Mouse (Mus musculus) MEL (cell line): ENCODE measurements at regions not wholly inside any gene's neighbourhood (a gene's known extent, or its start where the extent isn't known, plus 50 kb on each side); places are given as distances from the start of the nearest gene placed in this dataset.

ENCODE experiments used
- DNase-seq: peaks from one replicate; pipeline ENCODE4 v3.0.0; 2011; ENCODE audit warnings: low read depth, low spot score
- H3K27ac ChIP-seq: 2 replicates; pipeline ENCODE4 v1.5.1; 2012; ENCODE audit warnings: low read depth, mild to moderate bottlenecking, control low read depth, low read length, moderate library complexity; ENCODE audit not compliant: control insufficient read depth
- H3K27me3 ChIP-seq, 2 experiments: fragments of 150-350 bp in 1 of 2; sonication (generic) in 1 of 2; 2 replicates each; pipeline ENCODE4 v1.6.1; 2012; ENCODE audit warnings: low read length in 2 of 2, mild to moderate bottlenecking in 2 of 2, improper control_type of control experiment in 1 of 2, moderate library complexity in 1 of 2; ENCODE audit not compliant: insufficient read depth in 2 of 2, control insufficient read depth in 1 of 2
- H3K36me3 ChIP-seq, 2 experiments: 2 replicates each; pipeline ENCODE4 v1.6.1; 2012 to 2014; ENCODE audit warnings: low read length in 2 of 2, improper control_type of control experiment in 1 of 2, inconsistent platforms in 1 of 2, mild to moderate bottlenecking in 1 of 2; ENCODE audit not compliant: insufficient read depth in 2 of 2, control insufficient read depth in 1 of 2
- H3K4me1 ChIP-seq, 2 experiments: fragments of 150-350 bp in 1 of 2; sonication (generic) in 1 of 2; 2 replicates each; pipeline ENCODE4 v1.6.1; 2012; ENCODE audit warnings: low read length in 2 of 2, improper control_type of control experiment in 1 of 2, mild to moderate bottlenecking in 1 of 2; ENCODE audit not compliant: insufficient read depth in 2 of 2, control insufficient read depth in 1 of 2
- H3K4me3 ChIP-seq, 2 experiments: fragments of 150-350 bp in 1 of 2; sonication (generic) in 1 of 2; 2 replicates each; pipeline ENCODE4 v1.5.1; 2012; ENCODE audit warnings: low read depth in 2 of 2, low read length in 2 of 2, mild to moderate bottlenecking in 2 of 2, moderate library complexity in 2 of 2, control low read depth in 1 of 2, improper control_type of control experiment in 1 of 2; ENCODE audit not compliant: control insufficient read depth in 1 of 2, insufficient read depth in 1 of 2
- H3K79me2 ChIP-seq: 2 replicates; pipeline ENCODE4 v1.6.1; 2012; ENCODE audit warnings: mild to moderate bottlenecking, low read length, moderate library complexity; ENCODE audit not compliant: control insufficient read depth, poor library complexity, insufficient read depth
- H3K9ac ChIP-seq: 2 replicates; pipeline ENCODE4 v1.6.1; 2012; ENCODE audit warnings: low read depth, mild to moderate bottlenecking, control low read depth, low read length, moderate library complexity; ENCODE audit not compliant: control insufficient read depth, poor library complexity, severe bottlenecking
- H3K9me3 ChIP-seq: fragments of 150-350 bp; sonication (generic); replicated peaks from 2 replicates; pipeline ENCODE4 v1.6.1; 2012; ENCODE audit warnings: mild to moderate bottlenecking, low read length, improper control_type of control experiment, moderate library complexity; ENCODE audit not compliant: insufficient read depth
- CHD1 ChIP-seq: IDR thresholded peaks from 2 replicates; pipeline ENCODE4 v1.6.1; 2012; ENCODE audit warnings: low read depth, mild to moderate bottlenecking, inconsistent platforms, low read length, improper control_type of control experiment
- CHD2 ChIP-seq: IDR thresholded peaks from 2 replicates; pipeline ENCODE4 v1.6.1; 2011; ENCODE audit warnings: low read length, improper control_type of control experiment
- CTCF ChIP-seq, 3 experiments: IDR thresholded peaks in 2 of 3; conservative IDR thresholded peaks in 1 of 3; 2 replicates each; pipeline ENCODE4 v1.5.1; 2011 to 2012; ENCODE audit warnings: low read length in 3 of 3, low read depth in 2 of 3, mild to moderate bottlenecking in 2 of 3, improper control_type of control experiment in 1 of 3, inconsistent platforms in 1 of 3, mixed read lengths in 1 of 3, moderate library complexity in 1 of 3; ENCODE audit not compliant: control insufficient read depth in 1 of 3, insufficient read depth in 1 of 3, poor library complexity in 1 of 3, severe bottlenecking in 1 of 3
- E2F4 ChIP-seq: IDR thresholded peaks from 2 replicates; pipeline ENCODE4 v1.6.1; 2011; ENCODE audit warnings: low read depth, low read length, improper control_type of control experiment, borderline replicate concordance
- EP300 ChIP-seq, 2 experiments: IDR thresholded peaks; 2 replicates each; pipeline ENCODE4 v1.6.1; 2011; ENCODE audit warnings: improper control_type of control experiment in 2 of 2, low read length in 2 of 2, low read depth in 1 of 2, mild to moderate bottlenecking in 1 of 2
- ETS1 ChIP-seq: IDR thresholded peaks from 2 replicates; pipeline ENCODE4 v1.6.1; 2012; ENCODE audit warnings: low read depth, mild to moderate bottlenecking, inconsistent platforms, low read length, improper control_type of control experiment, moderate library complexity
- GABPA ChIP-seq: IDR thresholded peaks from 2 replicates; pipeline ENCODE4 v1.6.1; 2012; ENCODE audit warnings: low read depth, mild to moderate bottlenecking, inconsistent platforms, low read length, improper control_type of control experiment, moderate library complexity
- GATA1 ChIP-seq: IDR thresholded peaks from 2 replicates; pipeline ENCODE4 v1.6.1; 2011; ENCODE audit warnings: low read depth, low read length, improper control_type of control experiment
- KAT2A ChIP-seq: conservative IDR thresholded peaks from 2 replicates; pipeline ENCODE4 v1.6.1; 2012; ENCODE audit warnings: low read depth, low read length, improper control_type of control experiment, inconsistent platforms
- MAFK ChIP-seq: IDR thresholded peaks from 2 replicates; pipeline ENCODE4 v1.6.1; 2011; ENCODE audit warnings: low read depth, mild to moderate bottlenecking, low read length, improper control_type of control experiment, borderline replicate concordance
- MAZ ChIP-seq: IDR thresholded peaks from 2 replicates; pipeline ENCODE4 v1.6.1; 2012; ENCODE audit warnings: low read depth, mild to moderate bottlenecking, inconsistent platforms, low read length, improper control_type of control experiment
- MEF2A ChIP-seq: IDR thresholded peaks from 2 replicates; pipeline ENCODE4 v1.6.1; 2014; ENCODE audit warnings: low read depth, mild to moderate bottlenecking, inconsistent platforms, low read length, improper control_type of control experiment; ENCODE audit not compliant: poor library complexity, insufficient replicate concordance, severe bottlenecking; ENCODE audit errors: extremely low read depth
- MYC ChIP-seq: IDR thresholded peaks from 2 replicates; pipeline ENCODE4 v1.6.1; 2011; ENCODE audit warnings: low read depth, mild to moderate bottlenecking, low read length, improper control_type of control experiment, moderate library complexity
- NELFE ChIP-seq: IDR thresholded peaks from 2 replicates; pipeline ENCODE4 v1.6.1; 2011; ENCODE audit warnings: low read depth, low read length, improper control_type of control experiment
- POLR2A ChIP-seq, 2 experiments: IDR thresholded peaks; 2 replicates each; pipeline ENCODE4 v1.6.1; 2011 to 2012; ENCODE audit warnings: low read length in 2 of 2, mild to moderate bottlenecking in 2 of 2, control low read depth in 1 of 2, improper control_type of control experiment in 1 of 2, low read depth in 1 of 2, moderate library complexity in 1 of 2; ENCODE audit not compliant: control insufficient read depth in 1 of 2, insufficient read depth in 1 of 2, poor library complexity in 1 of 2
- RAD21 ChIP-seq: IDR thresholded peaks from 2 replicates; pipeline ENCODE4 v1.6.1; 2011; ENCODE audit warnings: mild to moderate bottlenecking, low read depth, low read length, improper control_type of control experiment
- RCOR1 ChIP-seq: IDR thresholded peaks from 2 replicates; pipeline ENCODE4 v1.6.1; 2012; ENCODE audit warnings: low read depth, mild to moderate bottlenecking, inconsistent platforms, low read length, improper control_type of control experiment
- SIN3A ChIP-seq: IDR thresholded peaks from 2 replicates; pipeline ENCODE4 v1.6.1; 2012; ENCODE audit warnings: low read length, improper control_type of control experiment, inconsistent platforms
- TAL1 ChIP-seq: IDR thresholded peaks from 2 replicates; pipeline ENCODE4 v1.6.1; 2012; ENCODE audit warnings: mild to moderate bottlenecking, inconsistent platforms, low read length, moderate library complexity, mixed read lengths
- TCF12 ChIP-seq: IDR thresholded peaks from 2 replicates; pipeline ENCODE4 v1.6.1; 2014; ENCODE audit warnings: low read depth, mild to moderate bottlenecking, inconsistent platforms, low read length, improper control_type of control experiment, moderate library complexity
- USF1 ChIP-seq: IDR thresholded peaks from 2 replicates; pipeline ENCODE4 v1.6.1; 2014; ENCODE audit warnings: low read depth, mild to moderate bottlenecking, inconsistent platforms, low read length, improper control_type of control experiment, moderate library complexity

GRCm38 (mm10) chr2:61503594-61503993 lies 74.8 kb upstream of the Tank start:
- Histone ChIP-seq H3K27ac (no peak overlapping the region), H3K27me3 (no peaks in the 10 kb centered on the region), H3K4me1 (peaks cover 0 to 2% of the 10 kb centered on the region in 2 experiments; a peak in 1 of 4 replicates), H3K9ac (no peak overlapping the region), H3K9me3 (no peaks in the 10 kb centered on the region), H3K79me2 (no peaks in the 10 kb centered on the region), H3K4me3 (no peak overlapping the region), H3K36me3 (peaks cover 0 to 2% of the 10 kb centered on the region in 2 experiments; a peak in 1 of 4 replicates)
- no peak for TF ChIP-seq USF1
- TF ChIP-seq GABPA: no peak
- TF ChIP-seq RAD21: no peak
- TF ChIP-seq NELFE: no peak
- no peak for TF ChIP-seq MYC
- TF ChIP-seq MEF2A: no peak
- TF ChIP-seq CHD2: no peak
- TF ChIP-seq SIN3A: no peak
- no peak for DNase-seq

GRCm38 (mm10) chr2:61501922-61502321 lies 76.5 kb upstream of the Tank start:
- H3K4me3 ChIP-seq: no peak overlapping the region
- TF ChIP-seq CTCF (IDR thresholded peaks at IDR 0.05 in 2 of 3, conservative IDR thresholded peaks at IDR 0.05 in 1 of 3; ENCODE audit: control insufficient read depth in 1 of 3, insufficient read depth in 1 of 3, low read depth in 2 of 3, low read length in 3 of 3, poor library complexity in 1 of 3, severe bottlenecking in 1 of 3) (peak; percentile 12 to 30 (median 13); a peak in 3 of 6 replicates), ETS1 (no peak)
- TF ChIP-seq, all 39 proteins: peak for 1
- Histone ChIP-seq H3K4me1 (peaks cover 0 to 2% of the 10 kb centered on the region in 2 experiments; a peak in 1 of 4 replicates), H3K36me3 (peaks cover 0 to 2% of the 10 kb centered on the region in 2 experiments; a peak in 1 of 4 replicates), H3K79me2 (no peaks in the 10 kb centered on the region), H3K9me3 (no peaks in the 10 kb centered on the region), H3K9ac (no peak overlapping the region), H3K27ac (no peak overlapping the region), H3K27me3 (no peaks in the 10 kb centered on the region)
- DNase-seq: peak; percentile 29

GRCm38 (mm10) chr2:61499266-61499665 lies 79.1 kb upstream of the Tank start:
- H3K27ac ChIP-seq: no peak overlapping the region
- TF ChIP-seq CHD2 (no peak), E2F4 (no peak), MAFK (no peak), POLR2A (IDR thresholded peaks at IDR 0.05; ENCODE audit: control insufficient read depth in 1 of 2, insufficient read depth in 1 of 2, low read depth in 1 of 2, low read length in 2 of 2, poor library complexity in 1 of 2) (no peak), TAL1 (no peak), GATA1 (peak; percentile 64; the same call in 1 of the 2 replicates), ETS1 (no peak), EP300 (IDR thresholded peaks at IDR 0.05; ENCODE audit: low read depth in 1 of 2, low read length in 2 of 2) (peak; percentile 55 to 62; a peak in 3 of 4 replicates), TCF12 (peak; percentile 64), CHD1 (no peak), KAT2A (no peak), MAZ (no peak), RCOR1 (peak; percentile 41; the same call in 1 of the 2 replicates)
- DNase-seq: no peak
- H3K27me3 ChIP-seq: no peaks in the 10 kb centered on the region
- no peaks in the 10 kb centered on the region for H3K9me3 ChIP-seq
- H3K79me2 ChIP-seq: no peaks in the 10 kb centered on the region
- H3K36me3 ChIP-seq: peaks cover 0 to 2% of the 10 kb centered on the region in 2 experiments; a peak in 1 of 4 replicates
- H3K4me1 ChIP-seq: peaks cover 0 to 2% of the 10 kb centered on the region in 2 experiments; a peak in 1 of 4 replicates
- no peak overlapping the region for H3K9ac ChIP-seq
- no peak overlapping the region for H3K4me3 ChIP-seq
